Mouse (Mus musculus) small intestine, adult 2 months (tissue): ENCODE data around the gene Plscr3. TPM values are rescaled to one million over a fixed set of nuclear protein-coding genes. Genes with fewer than 3 reads are reported as not detected.
"Not testable (repeated sequence)": the region's sequence is repeated elsewhere in the genome, so short reads cannot be mapped to it uniquely, and the experiment has no call there.

Experiments
- H3K27ac ChIP-seq: fragments of 200-500 bp; 2 replicates; pipeline ENCODE4 v1.5.1; 2012; ENCODE audit warnings: low read depth, low read length, control low read depth, inconsistent platforms; ENCODE audit not compliant: insufficient read depth
- H3K27me3 ChIP-seq: fragments of 200-500 bp; 2 replicates; pipeline ENCODE4 v1.6.1; 2012; ENCODE audit warnings: mild to moderate bottlenecking, moderate library complexity, low read length, inconsistent platforms; ENCODE audit not compliant: control insufficient read depth, insufficient read depth
- H3K36me3 ChIP-seq: fragments of 200-500 bp; 2 replicates; pipeline ENCODE4 v1.6.1; 2012; ENCODE audit warnings: mild to moderate bottlenecking, low read length, control low read depth, inconsistent platforms; ENCODE audit not compliant: control insufficient read depth, insufficient read depth
- H3K4me1 ChIP-seq: fragments of 200-500 bp; 2 replicates; pipeline ENCODE4 v1.6.1; 2012; ENCODE audit warnings: low read length, inconsistent platforms, mixed read lengths; ENCODE audit not compliant: control insufficient read depth, insufficient read depth, insufficient read length
- H3K4me3 ChIP-seq: fragments of 200-500 bp; 2 replicates; pipeline ENCODE4 v1.5.1; 2012; ENCODE audit warnings: low read depth, mild to moderate bottlenecking, control low read depth, inconsistent platforms, low read length, moderate library complexity
- CTCF ChIP-seq: fragments of 200-500 bp; IDR thresholded peaks from 2 replicates; pipeline ENCODE4 v1.5.1; 2012; ENCODE audit warnings: low read depth, mild to moderate bottlenecking, control low read depth, inconsistent platforms, low read length, moderate library complexity, mixed read lengths; ENCODE audit not compliant: insufficient replicate concordance, insufficient read length; ENCODE audit errors: extremely low read depth
- POLR2A ChIP-seq: fragments of 200-500 bp; IDR thresholded peaks from 2 replicates; pipeline ENCODE4 v1.6.1; 2012; ENCODE audit warnings: low read depth, mild to moderate bottlenecking, control low read depth, inconsistent platforms, low read length, moderate library complexity
- WGBS: fragments of 180-500 bp; shearing (Covaris S2); methylation state at CpG from one replicate; pipeline ENCODE4 v1.1.7; 2018; 5-methylcytosine and 5-hydroxymethylcytosine counted together
- polyA plus RNA-seq: library from polyadenylated mRNA; depleted of rRNA; stranded (reverse); fragments of >200 nt; gene quantifications from 2 replicates; pipeline ENCODE4 v1.2.3, GENCODE M21; 2012

Plscr3 gene
- polyA plus RNA-seq, 1 experiment: 29.3 TPM

- 38% methylated on average over 7 of the region's 7 CpGs for WGBS
- no peak for TF ChIP-seq POLR2A
- no peak for TF ChIP-seq CTCF
- Histone ChIP-seq H3K27ac (no peak overlapping the region), H3K4me3 (no peak overlapping the region), H3K36me3 (peaks cover 48% of the 10 kb centered on the region), H3K4me1 (peaks cover 8% of the 10 kb centered on the region), H3K27me3 (no peaks in the 10 kb centered on the region)
Measured at GRCm38 (mm10) chr11:69853994-69854393, 7.8 kb downstream of the Plscr3 start.

GRCm38 (mm10) chr11:69854680-69855079 is 8.5 kb downstream of the Plscr3 start:
- no peak overlapping the region for H3K27ac ChIP-seq
- peaks cover 47% of the 10 kb centered on the region for H3K36me3 ChIP-seq
- H3K4me3 ChIP-seq: no peak overlapping the region
- H3K27me3 ChIP-seq: no peaks in the 10 kb centered on the region
- H3K4me1 ChIP-seq: peaks cover 11% of the 10 kb centered on the region
- no peak for TF ChIP-seq CTCF
- TF ChIP-seq POLR2A: no peak
- 78% methylated on average over 10 of the region's 10 CpGs for WGBS

GRCm38 (mm10) chr11:69855347-69855746 is 9.2 kb downstream of the Plscr3 start:
- peaks cover 41% of the 10 kb centered on the region for H3K36me3 ChIP-seq
- TF ChIP-seq CTCF (no peak), POLR2A (no peak)
- 70% methylated on average over 16 of the region's 16 CpGs for WGBS

GRCm38 (mm10) chr11:69858113-69858998 is 12.2 kb downstream of the Plscr3 start, which contains the start of gene Tnk1:
Gene Tnk1 (minus strand): TSS chr11:69858730.
- WGBS: 13% methylated on average over 30 of the region's 30 CpGs
- no peaks in the 10 kb centered on the region for H3K27me3 ChIP-seq
- peaks cover 14% of the 10 kb centered on the region for H3K36me3 ChIP-seq
- TF ChIP-seq CTCF: no peak
- peak; percentile 79; the same call in 1 of the 2 replicates for TF ChIP-seq POLR2A
- H3K4me3 ChIP-seq: peak within 1 kb of the TSS; percentile 74
- peaks cover 11% of the 10 kb centered on the region for H3K4me1 ChIP-seq
- H3K27ac ChIP-seq: peak within 1 kb of the TSS; percentile 85

More at GRCm38 (mm10) chr11:69855347-69855746, 9.2 kb downstream of the Plscr3 start:
- Histone ChIP-seq H3K4me1 (peaks cover 11% of the 10 kb centered on the region), H3K27me3 (no peaks in the 10 kb centered on the region), H3K27ac (no peak overlapping the region), H3K4me3 (no peak overlapping the region)

- not testable (repeated sequence) for H3K27ac ChIP-seq, H3K36me3 ChIP-seq, H3K27me3 ChIP-seq, H3K4me3 ChIP-seq, H3K4me1 ChIP-seq
- 66% methylated on average over 3 of the region's 3 CpGs for WGBS
Measured at GRCm38 (mm10) chr11:69863729-69864128, 17.6 kb downstream of the Plscr3 start.

GRCm38 (mm10) chr11:69864138-69864860 is 18.1 kb downstream of the Plscr3 start:
- Histone ChIP-seq H3K4me1 (peaks cover 2% of the 10 kb centered on the region; the same call in 1 of the 2 replicates), H3K27me3 (no peaks in the 10 kb centered on the region; the same call in 1 of the 2 replicates), H3K36me3 (no peaks in the 10 kb centered on the region), H3K4me3 (no peak overlapping the region), H3K27ac (no peak overlapping the region)
- TF ChIP-seq POLR2A: no peak
- no peak for TF ChIP-seq CTCF
- 47% methylated on average over 8 of the region's 8 CpGs for WGBS

GRCm38 (mm10) chr11:69865561-69865960 is 19.4 kb downstream of the Plscr3 start:
- Histone ChIP-seq H3K4me1 (peaks cover 4% of the 10 kb centered on the region), H3K27ac (no peak overlapping the region), H3K4me3 (no peak overlapping the region), H3K27me3 (no peaks in the 10 kb centered on the region; the same call in 1 of the 2 replicates), H3K36me3 (no peaks in the 10 kb centered on the region)
- 90% methylated on average over 9 of the region's 9 CpGs for whole genome bisulfite sequencing
- TF ChIP-seq CTCF (no peak), POLR2A (no peak)
